Mouse (Mus musculus) forebrain, postnatal 0 days (tissue): ENCODE results near the gene Myo1f. TPM values are rescaled to one million over a fixed set of nuclear protein-coding genes. Genes with fewer than 3 reads are reported as not detected.

Source experiments
- ATAC-seq: fragments of 200-750 bp; cut with Nextera tagmentation; 2 replicates; pipeline ENCODE4 v1.8.0; 2017; ENCODE audit warnings: mild to moderate bottlenecking, moderate library complexity
- DNase-seq: peaks from one replicate; pipeline ENCODE4 v3.0.0-alpha.2; 2015
- H3K27ac ChIP-seq: fragments of 300-500 bp; sonication (generic); 2 replicates; pipeline ENCODE4 v1.5.1; 2014; ENCODE audit warnings: low read depth, mild to moderate bottlenecking, antibody characterized with exemption, low read length, moderate library complexity, mixed read lengths
- H3K27me3 ChIP-seq: fragments of 300-500 bp; sonication (generic); 2 replicates; pipeline ENCODE4 v1.6.1; 2014; ENCODE audit warnings: mild to moderate bottlenecking, low read length, mixed read lengths; ENCODE audit not compliant: insufficient read depth
- H3K36me3 ChIP-seq: fragments of 300-500 bp; sonication (generic); 2 replicates; pipeline ENCODE4 v1.6.1; 2014; ENCODE audit warnings: mild to moderate bottlenecking, moderate library complexity; ENCODE audit not compliant: insufficient read depth
- H3K4me1 ChIP-seq: fragments of 300-500 bp; sonication (generic); 2 replicates; pipeline ENCODE4 v1.6.1; 2014; ENCODE audit warnings: antibody characterized with exemption; ENCODE audit not compliant: insufficient read depth
- H3K4me2 ChIP-seq: fragments of 300-500 bp; sonication (generic); 2 replicates; pipeline ENCODE4 v1.6.1; 2014; ENCODE audit warnings: low read depth, mild to moderate bottlenecking, moderate library complexity
- H3K4me3 ChIP-seq: fragments of 300-500 bp; sonication (generic); 2 replicates; pipeline ENCODE4 v1.5.1; 2014; ENCODE audit warnings: low read depth, low read length, mixed read lengths
- H3K9ac ChIP-seq: fragments of 300-500 bp; sonication (generic); 2 replicates; pipeline ENCODE4 v1.6.1; 2014; ENCODE audit warnings: mild to moderate bottlenecking
- H3K9me3 ChIP-seq: fragments of 300-500 bp; sonication (generic); 2 replicates; pipeline ENCODE4 v1.6.1; 2016; ENCODE audit warnings: low read length
- CTCF ChIP-seq: sonication (generic); IDR thresholded peaks from 2 replicates; pipeline ENCODE4 v1.5.1; 2016; ENCODE audit warnings: antibody characterized with exemption, control low read depth, low read depth
- WGBS: fragments of 180-500 bp; shearing (Covaris S2); extraction: QIAGEN DNeasy Blood & Tissue Kit; methylation state at CpG from one replicate; pipeline ENCODE4 v1.1.7; 2014; 5-methylcytosine and 5-hydroxymethylcytosine counted together
- polyA plus RNA-seq: library from polyadenylated mRNA; unstranded; fragments of >200 nt; fragmentation: Nextera tagmentation; extraction: Ambion mirVana; gene quantifications from 2 replicates; pipeline ENCODE4 v1.2.1, GENCODE M21; 2015
- total RNA-seq: library from RNA; depleted of rRNA; stranded (reverse); fragments of >200 nt; gene quantifications from 2 replicates; pipeline ENCODE4 v1.2.3, GENCODE M21; 2014

The Myo1f gene
- total and polyA plus RNA-seq, 2 experiments from 2014 or later = 1.5 to 2.0 TPM

DNA sequence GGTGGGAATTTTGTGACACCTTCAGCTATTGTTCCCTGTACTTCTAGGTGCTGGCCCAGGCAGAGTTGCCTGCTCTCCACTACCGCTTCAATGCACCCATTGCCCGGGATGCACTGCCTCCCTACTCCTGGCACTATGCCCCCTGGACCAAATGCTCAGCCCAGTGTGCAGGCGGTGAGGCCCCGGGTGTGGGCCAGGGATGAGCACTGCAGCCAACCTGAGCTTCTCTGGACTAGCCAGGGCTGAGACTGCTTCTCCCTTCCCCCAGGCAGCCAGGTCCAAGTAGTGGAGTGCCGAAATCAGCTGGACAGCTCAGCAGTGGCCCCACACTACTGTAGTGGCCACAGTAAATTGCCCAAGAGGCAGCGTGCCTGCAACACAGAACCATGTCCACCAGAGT is 6.3 kb upstream of the Myo1f start:
- Histone ChIP-seq H3K4me2 (no peak overlapping the region), H3K27ac (no peak overlapping the region), H3K9ac (no peak overlapping the region), H3K36me3 (peaks cover 12% of the 10 kb centered on the region; the same call in 1 of the 2 replicates), H3K4me3 (no peak overlapping the region), H3K4me1 (no peaks in the 10 kb centered on the region), H3K9me3 (no peaks in the 10 kb centered on the region), H3K27me3 (no peaks in the 10 kb centered on the region)
- ATAC-seq (no peak), DNase-seq (no peak)
- WGBS = 90% methylated on average over 6 of the region's 6 CpGs
- TF ChIP-seq CTCF = no peak

GRCm38 (mm10) chr17:33550388-33550787 is 5.1 kb upstream of the Myo1f start:
- no peak overlapping the region for H3K4me3 ChIP-seq
- no peaks in the 10 kb centered on the region for H3K4me1 ChIP-seq
- H3K4me2 ChIP-seq = no peak overlapping the region
- H3K9me3 ChIP-seq = no peaks in the 10 kb centered on the region
- peaks cover 7% of the 10 kb centered on the region; the same call in 1 of the 2 replicates for H3K36me3 ChIP-seq
- TF ChIP-seq CTCF = no peak
- H3K9ac ChIP-seq = no peak overlapping the region
- no peak overlapping the region for H3K27ac ChIP-seq
- no peak for ATAC-seq
- WGBS = 75% methylated on average over 10 of the region's 10 CpGs
- DNase-seq = no peak
- no peaks in the 10 kb centered on the region for H3K27me3 ChIP-seq

DNA sequence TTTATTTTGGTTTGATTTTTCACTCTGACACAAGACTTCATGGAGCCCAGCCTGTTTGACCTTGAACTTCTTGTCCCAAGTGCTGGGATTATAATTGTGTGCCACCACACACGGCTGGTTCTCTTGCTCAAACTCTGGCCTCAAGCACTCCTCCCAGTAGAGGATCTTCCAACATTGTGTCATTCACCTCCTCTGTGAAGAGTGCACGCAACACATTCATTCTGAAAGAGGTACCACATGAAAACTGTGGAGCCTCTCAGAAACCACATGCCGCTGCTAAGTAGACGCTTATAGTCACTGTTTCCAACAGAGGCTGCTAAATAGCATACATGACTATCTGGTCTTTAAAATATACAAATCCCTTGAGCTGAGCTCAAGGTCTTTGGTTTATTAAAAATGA is 3.4 kb upstream of the Myo1f start:
- no peak for ATAC-seq
- no peaks in the 10 kb centered on the region for H3K9me3 ChIP-seq
- WGBS = 88% methylated on average over 4 of the region's 4 CpGs
- no peaks in the 10 kb centered on the region; the same call in 1 of the 2 replicates for H3K27me3 ChIP-seq
- no peak for TF ChIP-seq CTCF
- H3K4me3 ChIP-seq = no peak overlapping the region
- no peak for DNase-seq
- no peaks in the 10 kb centered on the region for H3K4me1 ChIP-seq
- no peak overlapping the region for H3K4me2 ChIP-seq
- no peak overlapping the region for H3K9ac ChIP-seq
- H3K36me3 ChIP-seq = peaks cover 6% of the 10 kb centered on the region; the same call in 1 of the 2 replicates
- no peak overlapping the region for H3K27ac ChIP-seq

GRCm38 (mm10) chr17:33552964-33553363 is 2.5 kb upstream of the Myo1f start:
- H3K36me3 ChIP-seq = peaks cover 6% of the 10 kb centered on the region; the same call in 1 of the 2 replicates
- no peak overlapping the region for H3K4me2 ChIP-seq
- H3K4me3 ChIP-seq = no peak overlapping the region
- H3K9me3 ChIP-seq = no peaks in the 10 kb centered on the region
- no peaks in the 10 kb centered on the region for H3K4me1 ChIP-seq
- 46% methylated on average over 4 of the region's 4 CpGs for WGBS
- H3K27me3 ChIP-seq = no peaks in the 10 kb centered on the region; the same call in 1 of the 2 replicates
- H3K27ac ChIP-seq = no peak overlapping the region
- peak; percentile 29 for DNase-seq
- peak; percentile 72 for TF ChIP-seq CTCF
- peak; percentile 25; the same call in 1 of the 2 replicates for ATAC-seq
- H3K9ac ChIP-seq = no peak overlapping the region

DNA sequence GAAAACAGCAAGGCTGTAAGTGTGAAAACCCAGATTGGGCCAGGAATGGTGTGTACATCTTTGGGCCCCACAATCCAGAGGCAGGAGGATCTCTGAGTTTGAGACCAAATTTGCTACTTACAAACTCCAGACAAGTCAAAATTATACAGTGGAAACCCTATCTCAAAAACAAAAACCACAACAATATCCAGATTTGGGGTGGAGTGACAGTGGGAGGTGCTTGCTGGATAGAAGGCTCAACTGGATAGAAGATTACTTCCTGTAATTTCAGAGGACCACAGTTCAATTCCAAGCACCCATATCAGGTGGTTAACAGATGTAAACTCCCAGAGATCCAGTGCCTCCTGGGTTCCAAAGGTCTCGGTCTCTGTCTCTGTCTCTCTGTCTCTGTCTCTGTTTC is 971 bp upstream of the Myo1f start:
- Histone ChIP-seq H3K9ac (no peak overlapping the region), H3K4me3 (no peak overlapping the region), H3K27ac (no peak overlapping the region), H3K9me3 (no peaks in the 10 kb centered on the region), H3K36me3 (peaks cover 2% of the 10 kb centered on the region; the same call in 1 of the 2 replicates), H3K27me3 (no peaks in the 10 kb centered on the region; the same call in 1 of the 2 replicates), H3K4me2 (no peak overlapping the region), H3K4me1 (no peaks in the 10 kb centered on the region)
- WGBS = 100% methylated on average over 1 of the region's 1 CpGs
- no peak for DNase-seq
- ATAC-seq = no peak
- TF ChIP-seq CTCF = no peak

- ATAC-seq (no peak), DNase-seq (no peak)
- H3K27ac ChIP-seq = no peak overlapping the region
- no peak overlapping the region for H3K4me2 ChIP-seq
- 77% methylated on average over 4 of the region's 4 CpGs for WGBS
- H3K4me3 ChIP-seq = no peak overlapping the region
- no peaks in the 10 kb centered on the region for H3K9me3 ChIP-seq
- no peak overlapping the region for H3K9ac ChIP-seq
- TF ChIP-seq CTCF = no peak
- H3K4me1 ChIP-seq = no peaks in the 10 kb centered on the region
- no peaks in the 10 kb centered on the region; the same call in 1 of the 2 replicates for H3K27me3 ChIP-seq
- H3K36me3 ChIP-seq = no peaks in the 10 kb centered on the region
Measured at GRCm38 (mm10) chr17:33557922-33558321, 2.4 kb downstream of the Myo1f start.

DNA sequence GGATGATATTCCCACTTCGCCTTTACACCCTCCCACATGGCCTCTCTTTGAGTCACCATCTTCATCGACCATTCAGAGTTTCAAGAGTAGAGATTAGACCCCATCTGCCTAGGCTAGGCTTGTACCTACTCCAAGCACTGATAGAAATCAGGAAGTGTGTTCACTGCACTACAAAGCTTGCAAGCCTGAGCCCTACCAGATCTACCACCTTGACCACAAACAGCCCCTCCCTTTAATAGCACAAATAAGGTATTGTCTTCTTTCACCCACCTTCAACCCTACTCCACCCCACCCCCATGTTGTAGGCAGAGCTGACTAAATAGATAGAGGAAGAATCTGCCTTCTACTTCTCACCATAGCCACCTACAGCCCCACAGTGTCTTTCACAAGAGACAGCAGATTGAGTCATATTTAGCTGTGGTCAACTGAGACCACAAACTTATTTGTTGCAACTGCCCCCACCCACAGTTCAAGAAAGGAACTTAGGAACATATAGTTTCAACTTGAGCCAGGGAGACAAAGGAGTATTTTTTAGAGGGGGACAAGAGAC is 8.1 kb downstream of the Myo1f start:
- no peaks in the 10 kb centered on the region for H3K4me1 ChIP-seq
- H3K4me2 ChIP-seq = no peak overlapping the region
- H3K4me3 ChIP-seq = no peak overlapping the region
- no peak for DNase-seq
- H3K27me3 ChIP-seq = no peaks in the 10 kb centered on the region
- no peak for TF ChIP-seq CTCF
- no peaks in the 10 kb centered on the region for H3K9me3 ChIP-seq
- ATAC-seq = no peak
- no peak overlapping the region for H3K27ac ChIP-seq
- no peak overlapping the region for H3K9ac ChIP-seq
- H3K36me3 ChIP-seq = no peaks in the 10 kb centered on the region
- WGBS = 73% methylated on average over 2 of the region's 2 CpGs
